Mouse (Mus musculus) subcutaneous adipose tissue, adult 2 months (tissue): ENCODE data around the gene Mucl2. TPM values are rescaled to one million over a fixed set of nuclear protein-coding genes. Genes with fewer than 3 reads are reported as not detected.

Experiments used
- polyA plus RNA-seq: library from polyadenylated mRNA; depleted of rRNA; stranded (reverse); fragments of >200 nt; gene quantifications from 2 replicates; pipeline ENCODE4 v1.2.3, GENCODE M21; 2012; ENCODE audit warnings: low replicate concordance; rRNA removed

The Mucl2 gene
- polyA plus RNA-seq: not detected in 2 replicates

GRCm38 (mm10) chr15:103899212-103899611, at the start of gene Mucl2:
Mucl2 (minus strand) TSS chr15:103899312.

Other genes starting within 250 kb of the Mucl2 start
- gene Mucl1, start 143.8 kb downstream of the Mucl2 start, polyA plus RNA-seq: not detected in 2 replicates